Mouse (Mus musculus): ENCODE measurements around the gene Serpinb3a.

DNA sequence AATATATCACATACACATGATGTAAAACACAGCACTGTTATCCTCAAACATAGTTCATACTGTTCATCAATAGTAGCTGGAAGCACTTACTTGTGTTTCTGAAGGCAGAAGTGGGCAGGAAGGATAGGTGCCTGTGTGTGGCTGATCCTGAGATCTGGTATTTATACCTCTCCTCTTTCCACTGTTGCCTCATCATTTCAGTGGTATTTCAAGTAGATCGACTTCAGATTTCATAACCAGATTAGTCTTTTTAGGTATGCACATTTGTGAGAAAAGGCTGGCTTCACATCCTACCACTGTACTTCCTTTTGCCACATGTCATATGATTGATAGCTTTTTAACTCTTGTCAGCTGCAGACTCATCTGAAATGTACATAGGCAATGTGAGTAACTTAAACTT is at the start of gene Serpinb3a:
- TF ChIP-seq EP300 (IDR thresholded peaks at IDR 0.05; ENCODE audit: insufficient read depth, low read depth, low read length) (no peak), POLR2A (IDR thresholded peaks at IDR 0.05; ENCODE audit: insufficient read depth, low read length) (no peak)
